Mouse (Mus musculus) neural tube, embryonic 10.5 days (tissue): ENCODE data around the gene Serinc4.

Experiments used
- DNase-seq: peaks from one replicate; pipeline ENCODE4 v3.0.0-alpha.2; 2017; ENCODE audit warnings: low spot score; ENCODE audit errors: extremely low spot score

Serinc4 gene

GRCm38 (mm10) chr2:121448136-121448535 is 8.4 kb downstream of the Serinc4 start:
- DNase-seq = no peak

GRCm38 (mm10) chr2:121447006-121447405 is 9.6 kb downstream of the Serinc4 start:
- DNase-seq = no peak

- DNase-seq = no peak
These were observed 10.1 kb downstream of the Serinc4 start for GRCm38 (mm10) chr2:121446506-121446905.

- no peak for DNase-seq
These were observed 11.5 kb downstream of the Serinc4 start for GRCm38 (mm10) chr2:121445117-121445516.

GRCm38 (mm10) chr2:121444178-121444577 is 12.4 kb downstream of the Serinc4 start, which contains the start of gene Ell3:
Gene Ell3 (minus strand): TSS chr2:121444278.
- DNase-seq = no peak

GRCm38 (mm10) chr2:121443068-121443349 is 13.6 kb downstream of the Serinc4 start:
- DNase-seq = no peak

- DNase-seq = peak; percentile 56
These were observed 14.1 kb downstream of the Serinc4 start for GRCm38 (mm10) chr2:121442259-121443067.

GRCm38 (mm10) chr2:121441800-121442199 is 14.8 kb downstream of the Serinc4 start:
- no peak for DNase-seq

- DNase-seq = no peak
These were observed 15.6 kb downstream of the Serinc4 start for GRCm38 (mm10) chr2:121440834-121441605.

- DNase-seq = no peak
These were observed 16.8 kb downstream of the Serinc4 start for GRCm38 (mm10) chr2:121439746-121440145.

GRCm38 (mm10) chr2:121434854-121435253 is 21.7 kb downstream of the Serinc4 start:
- DNase-seq = no peak

GRCm38 (mm10) chr2:121425890-121426289 is 30.7 kb downstream of the Serinc4 start:
- no peak for DNase-seq

- DNase-seq = no peak
These were observed 33.4 kb downstream of the Serinc4 start for GRCm38 (mm10) chr2:121423166-121423565.

- no peak for DNase-seq
These were observed 38.1 kb downstream of the Serinc4 start for GRCm38 (mm10) chr2:121418476-121418875.

- no peak for DNase-seq
These were observed 40.2 kb downstream of the Serinc4 start for GRCm38 (mm10) chr2:121416356-121416755.

- no peak for DNase-seq
These were observed 41.0 kb downstream of the Serinc4 start for GRCm38 (mm10) chr2:121415591-121415990.

- DNase-seq = no peak
These were observed 41.5 kb downstream of the Serinc4 start for GRCm38 (mm10) chr2:121415103-121415502.

- no peak for DNase-seq
These were observed 42.4 kb downstream of the Serinc4 start for GRCm38 (mm10) chr2:121414139-121414685.

GRCm38 (mm10) chr2:121413387-121414042 is 43.1 kb downstream of the Serinc4 start, which contains the start of the genes Pdia3 and Catsper2:
Gene Pdia3 (plus strand): TSS chr2:121413775.
Gene Catsper2 (minus strand): TSS chr2:121413792.
- DNase-seq = peak; percentile 97

GRCm38 (mm10) chr2:121412843-121413386 is 43.7 kb downstream of the Serinc4 start:
- DNase-seq = no peak

GRCm38 (mm10) chr2:121408160-121408559 is 48.4 kb downstream of the Serinc4 start:
- no peak for DNase-seq
